Comparison of ENCODE assay signal across 17 mouse cellular contexts in genomic region chr8:37196859-37197258, GRCm38 (mm10).
"Had no signal": no experiment of that assay in that cellular context is flagged by ENCODE, and none has a peak within 500 bp of the region (broad histone marks: within the 10 kb centered on the region; RNA-seq: fewer than 3 reads in every experiment).

No protein-coding gene starts in this region.

- H3K27me3 ChIP-seq: liver, embryonic 13.5 days; liver, embryonic 15.5 days; megakaryocyte, embryonic 14.5 days; midbrain, embryonic 13.5 days; midbrain, embryonic 15.5 days; neural tube, embryonic 12.5 days; stomach, embryonic 15.5 days had no signal

- ATAC-seq: liver, postnatal 0 days; midbrain, embryonic 13.5 days; midbrain, embryonic 15.5 days had no signal

- H3K36me3 ChIP-seq: liver, embryonic 13.5 days; liver, embryonic 15.5 days; midbrain, embryonic 13.5 days; midbrain, embryonic 15.5 days; neural tube, embryonic 12.5 days; stomach, embryonic 15.5 days had no signal

- H3K4me1 ChIP-seq: liver, embryonic 13.5 days; liver, embryonic 15.5 days; megakaryocyte, embryonic 14.5 days; midbrain, embryonic 13.5 days; midbrain, embryonic 15.5 days; neural tube, embryonic 12.5 days; stomach, embryonic 15.5 days had no signal

- H3K27ac ChIP-seq: liver, embryonic 13.5 days; liver, embryonic 15.5 days; macrophage; midbrain, embryonic 13.5 days; midbrain, embryonic 15.5 days; neural tube, embryonic 12.5 days; stomach, embryonic 15.5 days; stomach, postnatal 0 days had no signal

- DNase-seq: liver; liver, embryonic 13.5 days; liver, postnatal 0 days; right cerebral cortex, postnatal 14 days; thymus, adult 2 months; thymus, postnatal 25 days; thymus, postnatal 4 days had no signal

- H3K4me2 ChIP-seq: liver, embryonic 11.5 days; liver, embryonic 13.5 days; liver, embryonic 15.5 days; midbrain, embryonic 11.5 days; midbrain, embryonic 13.5 days; midbrain, embryonic 15.5 days; neural tube, embryonic 12.5 days; stomach, embryonic 15.5 days had no signal

- H3K9ac ChIP-seq: liver, embryonic 13.5 days; liver, embryonic 15.5 days; liver, postnatal 0 days; midbrain, embryonic 13.5 days; midbrain, embryonic 15.5 days; neural tube, embryonic 12.5 days; stomach, embryonic 15.5 days had no signal

- H3K4me3 ChIP-seq: liver, embryonic 13.5 days; liver, embryonic 15.5 days; megakaryocyte, embryonic 14.5 days; midbrain, embryonic 13.5 days; midbrain, embryonic 15.5 days; neural tube, embryonic 12.5 days; stomach, embryonic 15.5 days had no signal

- H3K9me3 ChIP-seq: liver, embryonic 13.5 days; liver, embryonic 15.5 days; megakaryocyte, embryonic 14.5 days; midbrain, embryonic 13.5 days; midbrain, embryonic 15.5 days; neural tube, embryonic 12.5 days; stomach, embryonic 15.5 days had no signal
